Mouse (Mus musculus): Measurements from ENCODE around the gene Lgmn. TPM values are rescaled to one million over a fixed set of nuclear protein-coding genes. Genes with fewer than 3 reads are reported as not detected.

Lgmn gene
- 39.3 TPM for polyA plus RNA-seq (2014; fragmentation: Illumina TruSeq; extraction: RNeasy Lipid Tissue Mini Kit (QIAGEN cat#74804))

DNA sequence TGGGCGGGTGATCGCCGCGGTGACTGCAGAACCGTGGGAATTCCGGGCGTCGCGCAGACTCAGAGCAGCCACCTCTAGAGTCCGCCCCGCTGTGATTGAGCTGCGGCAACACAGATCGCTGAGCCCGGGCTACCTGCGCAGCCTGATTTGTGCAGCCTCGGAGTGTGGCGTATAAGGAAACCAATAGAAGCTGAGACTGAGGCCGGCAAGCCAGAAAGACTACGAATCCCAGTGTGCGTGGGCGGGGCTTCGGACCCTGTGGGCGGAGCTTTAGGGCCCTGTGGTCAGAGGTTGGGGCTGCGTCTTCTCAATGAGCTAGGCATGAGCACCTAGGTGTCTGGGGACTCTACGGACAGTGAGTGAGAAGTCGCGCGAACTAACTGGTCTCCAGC is at the start of gene Lgmn:
Gene Lgmn, minus strand, starts transcription at position 182 of the 392 bp plus-strand sequence.

DNA sequence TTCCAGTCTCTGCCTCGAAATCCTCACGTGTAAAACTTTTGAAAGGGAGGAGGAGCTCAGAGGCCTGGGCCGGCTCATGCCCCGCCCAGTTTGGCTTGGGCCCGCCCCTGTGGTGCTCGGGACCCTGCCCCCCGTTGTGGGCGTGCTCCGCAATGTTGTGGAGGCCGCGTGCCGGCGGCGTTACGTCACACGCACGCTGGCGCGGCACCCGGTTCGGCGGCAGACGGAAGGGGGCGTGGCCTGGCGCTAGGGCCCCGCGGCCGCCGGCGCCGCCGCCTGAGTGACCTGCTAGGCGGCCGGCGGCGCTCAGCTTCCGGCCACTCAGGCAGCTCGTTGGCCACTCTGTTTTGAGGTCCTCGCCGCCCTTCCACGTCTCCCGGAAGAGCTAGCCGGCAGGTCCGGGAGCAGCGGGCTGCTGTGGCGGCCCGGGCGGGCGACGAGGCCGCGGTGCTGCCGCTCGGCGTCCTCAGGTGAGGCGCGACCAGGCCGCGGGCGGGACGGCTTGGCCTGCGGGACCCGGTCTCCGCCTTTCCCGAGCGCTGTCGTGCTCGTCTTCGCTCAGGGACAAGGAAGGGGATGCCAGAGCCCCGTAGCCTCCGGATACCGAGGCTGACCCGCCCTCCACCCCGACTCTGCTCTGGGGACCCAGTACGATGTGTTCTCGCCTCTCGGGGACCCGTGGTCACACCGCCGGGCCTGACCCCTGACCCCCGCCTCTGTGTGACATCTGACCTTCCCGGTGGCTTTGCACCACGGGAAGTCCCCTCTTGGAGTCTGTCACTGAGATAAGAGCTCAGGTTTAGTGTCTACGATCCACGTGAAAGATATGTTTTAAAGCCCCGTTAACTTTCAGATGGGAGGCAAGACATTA is 29.5 kb upstream of the Lgmn start, which contains the start of gene Golga5:
Gene Golga5, plus strand, starts transcription at position 242 of the 871 bp plus-strand sequence.

Other genes with a start within 250 kb of the Lgmn start
- gene Rin3, start 156.8 kb downstream of the Lgmn start, polyA plus RNA-seq (2014; fragmentation: Illumina TruSeq; extraction: RNeasy Lipid Tissue Mini Kit (QIAGEN cat#74804)), result 0.31 TPM
- gene Golga5, start 29.3 kb upstream of the Lgmn start, polyA plus RNA-seq (2014; fragmentation: Illumina TruSeq; extraction: RNeasy Lipid Tissue Mini Kit (QIAGEN cat#74804)), result 33.1 TPM
- gene Chga, start 115.2 kb upstream of the Lgmn start, polyA plus RNA-seq (2014; fragmentation: Illumina TruSeq; extraction: RNeasy Lipid Tissue Mini Kit (QIAGEN cat#74804)), result not detected

Measured in ovary, adult 10 weeks (tissue).